Comparison of ENCODE assay signal across 12 mouse cellular contexts in genomic region chr6:82029611-82030510, GRCm38 (mm10). TPM values are rescaled to one million over a fixed set of nuclear protein-coding genes. Genes with fewer than 3 reads are reported as not detected.
DNase-seq lines count a peak whose midpoint lies in the region; ATAC-seq lines count a peak whose summit lies in the region.
"Had no signal": no experiment of that assay in that cellular context is flagged by ENCODE, and none has a peak within 500 bp of the region (broad histone marks: within the 10 kb centered on the region; RNA-seq: fewer than 3 reads in every experiment).

No protein-coding gene starts in this region.

- H3K27me3 ChIP-seq in midbrain, embryonic 10.5 days (ENCODE audit: low read depth, poor library complexity, severe bottlenecking) = peaks cover 94% of the 10 kb centered on the region
- H3K27me3 ChIP-seq in midbrain, embryonic 13.5 days = peaks cover 34% of the 10 kb centered on the region; the same call in 1 of the 2 replicates
- H3K27me3 ChIP-seq in limb, embryonic 12.5 days = peaks cover 3% of the 10 kb centered on the region; the same call in 1 of the 2 replicates
- no peaks in the 10 kb centered on the region for H3K27me3 ChIP-seq in neural tube, embryonic 11.5 days (ENCODE audit: control insufficient read depth, insufficient read depth, low read length)
- H3K27me3 ChIP-seq: hindbrain, embryonic 15.5 days had no signal

- no peak overlapping the region for H3K4me2 ChIP-seq in midbrain, embryonic 13.5 days (replicated peaks)
- H3K4me2 ChIP-seq in limb, embryonic 12.5 days = no peak overlapping the region
- no peak overlapping the region for H3K4me2 ChIP-seq in neural tube, embryonic 11.5 days (ENCODE audit: low read depth)
- H3K4me2 ChIP-seq: hindbrain, embryonic 15.5 days had no signal

- no peaks in the 10 kb centered on the region for H3K9me3 ChIP-seq in midbrain, embryonic 10.5 days (replicated peaks)
- no peaks in the 10 kb centered on the region for H3K9me3 ChIP-seq in midbrain, embryonic 13.5 days
- H3K9me3 ChIP-seq in limb, embryonic 12.5 days = no peaks in the 10 kb centered on the region
- H3K9me3 ChIP-seq in neural tube, embryonic 11.5 days (ENCODE audit: control insufficient read depth, low read length) = no peaks in the 10 kb centered on the region
- H3K9me3 ChIP-seq: hindbrain, embryonic 15.5 days had no signal

- peak; percentile 75 for DNase-seq in midbrain, embryonic 10.5 days (ENCODE audit: low spot score)
- DNase-seq in forelimb bud, embryonic 11.5 days (ENCODE audit: low read depth, low spot score) = peak; percentile 64
- peak; percentile 32 for DNase-seq in neural tube, embryonic 11.5 days (ENCODE audit: low spot score)
- no peak for DNase-seq in adrenal gland, adult 8-10 months
- DNase-seq in gastrocnemius, adult 18-20 months (ENCODE audit: low spot score) = no peak
- DNase-seq in layer of hippocampus, adult 8-10 months (ENCODE audit: low spot score in 2 of 2) = no peak
- DNase-seq: cerebellum, adult 9-11 months; thymus, postnatal 25 days had no signal

- no peak for ATAC-seq in midbrain, embryonic 13.5 days
- ATAC-seq in limb, embryonic 12.5 days (ENCODE audit: insufficient number of reproducible peaks, insufficient read depth, low FRiP score, low TSS enrichment, low read depth) = peak; percentile 78
- no peak for ATAC-seq in neural tube, embryonic 11.5 days (ENCODE audit: insufficient read depth, low FRiP score, low TSS enrichment)

- WGBS in midbrain, embryonic 10.5 days = 25% methylated on average over 19 of the region's 19 CpGs
- WGBS in midbrain, embryonic 13.5 days = 16% methylated on average over 19 of the region's 19 CpGs
- 35% methylated on average over 19 of the region's 19 CpGs for WGBS in limb, embryonic 12.5 days
- 45% methylated on average over 19 of the region's 19 CpGs for WGBS in neural tube, embryonic 11.5 days

- no peak overlapping the region for H3K9ac ChIP-seq in midbrain, embryonic 13.5 days (replicated peaks)
- H3K9ac ChIP-seq in limb, embryonic 12.5 days (replicated peaks) = no peak overlapping the region
- H3K9ac ChIP-seq in neural tube, embryonic 11.5 days (ENCODE audit: low read length) = no peak overlapping the region
- H3K9ac ChIP-seq: hindbrain, embryonic 15.5 days had no signal

- peaks cover 31% of the 10 kb centered on the region for H3K4me1 ChIP-seq in midbrain, embryonic 10.5 days
- H3K4me1 ChIP-seq in midbrain, embryonic 13.5 days (replicated peaks) = peaks cover 12% of the 10 kb centered on the region
- H3K4me1 ChIP-seq in limb, embryonic 12.5 days (replicated peaks) = peaks cover 25% of the 10 kb centered on the region
- no peaks in the 10 kb centered on the region for H3K4me1 ChIP-seq in neural tube, embryonic 11.5 days (ENCODE audit: control insufficient read depth, insufficient read depth, low read length)
- H3K4me1 ChIP-seq: hindbrain, embryonic 15.5 days had no signal

- peak overlapping the region; percentile 16; the same call in 1 of the 2 replicates for H3K4me3 ChIP-seq in midbrain, embryonic 10.5 days
- H3K4me3 ChIP-seq in midbrain, embryonic 13.5 days (replicated peaks) = no peak overlapping the region
- no peak overlapping the region for H3K4me3 ChIP-seq in limb, embryonic 12.5 days (replicated peaks)
- no peak overlapping the region for H3K4me3 ChIP-seq in neural tube, embryonic 11.5 days (ENCODE audit: low read depth, low read length)
- H3K4me3 ChIP-seq: hindbrain, embryonic 15.5 days had no signal

- H3K27ac ChIP-seq in midbrain, embryonic 10.5 days (replicated peaks) = peak overlapping the region; percentile 81
- no peak overlapping the region for H3K27ac ChIP-seq in midbrain, embryonic 13.5 days
- H3K27ac ChIP-seq in limb, embryonic 12.5 days = peak overlapping the region; percentile 91
- no peak overlapping the region for H3K27ac ChIP-seq in neural tube, embryonic 11.5 days (ENCODE audit: low read depth, low read length)
- H3K27ac ChIP-seq: hindbrain, embryonic 15.5 days had no signal

- no peaks in the 10 kb centered on the region for H3K36me3 ChIP-seq in midbrain, embryonic 10.5 days
- no peaks in the 10 kb centered on the region for H3K36me3 ChIP-seq in midbrain, embryonic 13.5 days
- H3K36me3 ChIP-seq in limb, embryonic 12.5 days = no peaks in the 10 kb centered on the region
- H3K36me3 ChIP-seq in neural tube, embryonic 11.5 days (ENCODE audit: control insufficient read depth, insufficient read depth, low read length) = no peaks in the 10 kb centered on the region
- H3K36me3 ChIP-seq: G1E; hindbrain, embryonic 15.5 days had no signal

RNA-seq across cellular contexts. Expression of gene Eva1a, which starts 11.0 kb away (rescaled TPM):
- 3.4 and 3.7 TPM in 2 replicates for polyA plus RNA-seq in midbrain, embryonic 10.5 days (2016; fragmentation: Nextera tagmentation; extraction: Ambion mirVana)
- 0.70 and 0.79 TPM in 2 replicates for polyA plus RNA-seq in midbrain, embryonic 13.5 days (2015; fragmentation: Nextera tagmentation; extraction: Ambion mirVana)
- 30.6 and 32.4 TPM in 2 replicates for polyA plus RNA-seq in limb, embryonic 12.5 days (2016; fragmentation: Nextera tagmentation; extraction: Ambion mirVana)
- polyA plus RNA-seq in neural tube, embryonic 11.5 days (2014; fragmentation: Nextera tagmentation; extraction: Ambion mirVana) = 4.7 and 4.8 TPM in 2 replicates
- 1 to 10 TPM; 1.2 to 6.2 (median 3.8) TPM for total RNA-seq in adrenal gland, adult 8-10 months (2022)
- total RNA-seq in gastrocnemius, adult 18-20 months (2021) = 1 to 10 TPM in 1 of 2 experiments, under 1 TPM in 1; 0.66 to 1.2 TPM
- total RNA-seq in layer of hippocampus, adult 8-10 months (2022) = 10 to 100 TPM; 12.8 to 16.0 (median 14.0) TPM
- polyA plus RNA-seq: G1E had no signal

Comparison
In these comparisons a context has a peak if more than half of its experiments do, and no peak if none do; other contexts are left out.
1. H3K27ac ChIP-seq: peak in midbrain, embryonic 10.5 days (single experiment) and limb, embryonic 12.5 days (single experiment); none in midbrain, embryonic 13.5 days (single experiment) and neural tube, embryonic 11.5 days (single experiment).
2. DNase-seq: peak in midbrain, embryonic 10.5 days (single experiment), forelimb bud, embryonic 11.5 days (single experiment) and neural tube, embryonic 11.5 days (single experiment); none in adrenal gland, adult 8-10 months (single experiment), gastrocnemius, adult 18-20 months (single experiment) and layer of hippocampus, adult 8-10 months (0 of 2).